Mouse (Mus musculus) liver, embryonic 11.5 days (tissue): ENCODE measurements around the gene Gls. TPM values are rescaled to one million over a fixed set of nuclear protein-coding genes. Genes with fewer than 3 reads are reported as not detected.

Experiments used
- ATAC-seq: fragments of 200-750 bp; cut with Nextera tagmentation; replicated peaks from 2 replicates; pipeline ENCODE4 v1.8.0; 2017; ENCODE audit warnings: moderate number of reproducible peaks, mild to moderate bottlenecking, moderate TSS enrichment, moderate library complexity; ENCODE audit not compliant: low FRiP score
- DNase-seq: peaks from one replicate; pipeline ENCODE4 v3.0.0-alpha.2; 2017; ENCODE audit warnings: low spot score
- H3K27ac ChIP-seq: fragments of 300-500 bp; sonication (generic); 2 replicates; pipeline ENCODE4 v1.5.1; 2014; ENCODE audit warnings: mild to moderate bottlenecking, low read depth, low read length, control low read depth
- H3K27me3 ChIP-seq: fragments of 300-500 bp; sonication (generic); replicated peaks from 2 replicates; pipeline ENCODE4 v1.6.1; 2014; ENCODE audit warnings: low read length, mixed read lengths; ENCODE audit not compliant: control insufficient read depth, insufficient read depth
- H3K36me3 ChIP-seq: fragments of 300-500 bp; sonication (generic); 2 replicates; pipeline ENCODE4 v1.6.1; 2014; ENCODE audit warnings: mild to moderate bottlenecking, low read length, moderate library complexity, mixed read lengths; ENCODE audit not compliant: control insufficient read depth, insufficient read depth
- H3K4me1 ChIP-seq: fragments of 300-500 bp; sonication (generic); replicated peaks from 2 replicates; pipeline ENCODE4 v1.6.1; 2014; ENCODE audit warnings: low read length, mixed read lengths; ENCODE audit not compliant: control insufficient read depth, insufficient read depth
- H3K4me2 ChIP-seq: fragments of 300-500 bp; sonication (generic); 2 replicates; pipeline ENCODE4 v1.6.1; 2014; ENCODE audit warnings: mild to moderate bottlenecking, control low read depth, moderate library complexity
- H3K4me3 ChIP-seq: fragments of 300-500 bp; sonication (generic); 2 replicates; pipeline ENCODE4 v1.5.1; 2014; ENCODE audit warnings: low read depth, low read length, control low read depth
- H3K9ac ChIP-seq: fragments of 300-500 bp; sonication (generic); 2 replicates; pipeline ENCODE4 v1.6.1; 2014; ENCODE audit warnings: low read depth, low read length, control low read depth
- H3K9me3 ChIP-seq: fragments of 300-500 bp; sonication (generic); 2 replicates; pipeline ENCODE4 v1.6.1; 2016; ENCODE audit warnings: low read length, inconsistent platforms, mixed read lengths; ENCODE audit not compliant: control insufficient read depth
- WGBS: fragments of 180-500 bp; shearing (Covaris S2); extraction: QIAGEN DNeasy Blood & Tissue Kit; methylation state at CpG from one replicate; pipeline ENCODE4 v1.1.7; 2014; 5-methylcytosine and 5-hydroxymethylcytosine counted together
- polyA plus RNA-seq: library from polyadenylated mRNA; unstranded; fragments of >200 nt; fragmentation: Nextera tagmentation; extraction: Ambion mirVana; gene quantifications from 2 replicates; pipeline ENCODE4 v1.2.1, GENCODE M21; 2014

Gene Gls
- polyA plus RNA-seq, 1 experiment from 2014 or later = 23.6 TPM

GRCm38 (mm10) chr1:52148178-52148577 lies 84.9 kb downstream of the Gls start:
- Histone ChIP-seq H3K27ac (no peak overlapping the region), H3K4me2 (no peak overlapping the region), H3K9ac (no peak overlapping the region), H3K9me3 (no peaks in the 10 kb centered on the region), H3K36me3 (no peaks in the 10 kb centered on the region; the same call in 1 of the 2 replicates), H3K4me1 (peaks cover 21% of the 10 kb centered on the region), H3K4me3 (no peak overlapping the region), H3K27me3 (no peaks in the 10 kb centered on the region)
- no peak for ATAC-seq
- WGBS = 69% methylated on average over 7 of the region's 7 CpGs
- DNase-seq = no peak

DNA sequence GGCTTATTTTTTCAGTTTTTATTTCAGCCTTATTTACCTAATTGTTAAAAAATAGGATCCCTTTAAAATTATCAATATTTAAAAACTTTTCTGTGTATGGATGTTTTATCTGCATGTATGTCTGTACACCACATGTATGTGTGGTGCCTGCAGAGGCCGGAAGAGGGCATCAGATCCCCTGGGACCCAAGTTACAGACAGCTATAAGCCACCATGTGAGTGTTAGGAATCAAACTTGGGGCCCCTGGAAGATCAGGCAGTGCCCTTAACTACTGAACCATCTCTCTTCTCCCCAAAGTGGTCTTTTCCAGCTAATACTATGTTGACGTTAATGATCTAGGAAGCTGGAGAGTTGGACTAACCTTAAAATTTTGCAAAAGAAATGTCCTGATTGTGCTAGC lies 85.6 kb downstream of the Gls start:
- Histone ChIP-seq H3K4me3 (no peak overlapping the region), H3K4me2 (no peak overlapping the region), H3K4me1 (peaks cover 21% of the 10 kb centered on the region), H3K9ac (no peak overlapping the region), H3K27ac (no peak overlapping the region), H3K27me3 (no peaks in the 10 kb centered on the region), H3K9me3 (no peaks in the 10 kb centered on the region), H3K36me3 (no peaks in the 10 kb centered on the region; the same call in 1 of the 2 replicates)
- no peak for ATAC-seq
- DNase-seq = no peak
- WGBS = 80% methylated on average over 2 of the region's 2 CpGs

DNA sequence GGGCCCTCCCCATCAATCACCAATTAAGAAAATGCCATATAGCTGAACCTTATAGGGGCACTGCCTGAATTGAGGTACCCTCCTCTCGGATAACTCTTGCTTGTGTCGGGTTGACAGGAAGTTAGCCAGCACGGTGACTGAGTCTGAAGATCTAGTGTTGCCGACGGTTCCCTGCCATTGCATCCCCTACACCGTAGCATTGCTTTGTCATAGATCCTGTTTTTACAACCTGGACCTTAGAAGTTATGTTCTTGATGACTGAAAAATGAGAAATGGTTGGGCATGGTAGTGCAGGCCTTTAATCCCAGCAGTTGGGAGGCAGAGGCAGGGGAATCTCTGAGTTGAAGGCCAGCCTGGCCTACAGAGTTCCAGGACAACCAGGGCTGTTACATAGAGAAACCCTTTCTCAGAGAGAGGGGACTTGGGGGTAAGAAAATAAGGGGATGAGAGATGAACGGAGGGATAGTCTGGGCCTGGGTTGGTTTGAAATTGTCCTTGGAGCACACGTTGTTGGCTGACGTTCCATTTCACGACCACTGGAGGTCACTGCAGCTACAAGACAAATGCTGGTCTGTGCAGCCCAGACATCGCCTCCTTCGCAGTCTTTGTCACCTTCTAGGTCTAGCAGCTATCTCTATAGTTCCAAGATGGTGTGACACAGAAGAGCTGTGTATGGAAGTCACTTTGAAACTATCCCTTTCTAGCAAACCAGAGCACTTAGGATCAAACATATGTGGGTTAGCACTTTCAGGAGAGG lies 86.6 kb downstream of the Gls start:
- H3K4me2 ChIP-seq = no peak overlapping the region
- H3K4me3 ChIP-seq = no peak overlapping the region
- no peaks in the 10 kb centered on the region for H3K27me3 ChIP-seq
- WGBS = 55% methylated on average over 12 of the region's 12 CpGs
- no peaks in the 10 kb centered on the region; the same call in 1 of the 2 replicates for H3K36me3 ChIP-seq
- H3K9me3 ChIP-seq = no peaks in the 10 kb centered on the region
- ATAC-seq (0 out of 2 replicates have a peak, but pooled peaks have one; percentile 15), DNase-seq (no peak)
- H3K27ac ChIP-seq = no peak overlapping the region
- peaks cover 21% of the 10 kb centered on the region for H3K4me1 ChIP-seq
- no peak overlapping the region for H3K9ac ChIP-seq

GRCm38 (mm10) chr1:52144907-52145306 lies 88.1 kb downstream of the Gls start:
- H3K27ac ChIP-seq = no peak overlapping the region
- peaks cover 8% of the 10 kb centered on the region for H3K4me1 ChIP-seq
- 81% methylated on average over 10 of the region's 10 CpGs for WGBS
- H3K36me3 ChIP-seq = no peaks in the 10 kb centered on the region; the same call in 1 of the 2 replicates
- no peak overlapping the region for H3K9ac ChIP-seq
- H3K27me3 ChIP-seq = no peaks in the 10 kb centered on the region
- no peak overlapping the region for H3K4me2 ChIP-seq
- no peak overlapping the region for H3K4me3 ChIP-seq
- ATAC-seq = no peak
- H3K9me3 ChIP-seq = no peaks in the 10 kb centered on the region
- DNase-seq = no peak

GRCm38 (mm10) chr1:52143596-52144156 lies 89.4 kb downstream of the Gls start:
- H3K36me3 ChIP-seq = no peaks in the 10 kb centered on the region; the same call in 1 of the 2 replicates
- no peaks in the 10 kb centered on the region for H3K27me3 ChIP-seq
- H3K9ac ChIP-seq = no peak overlapping the region
- no peak overlapping the region for H3K4me3 ChIP-seq
- 88% methylated on average over 7 of the region's 7 CpGs for WGBS
- H3K4me1 ChIP-seq = no peaks in the 10 kb centered on the region
- no peak overlapping the region for H3K27ac ChIP-seq
- ATAC-seq = no peak
- no peaks in the 10 kb centered on the region for H3K9me3 ChIP-seq
- no peak for DNase-seq
- no peak overlapping the region for H3K4me2 ChIP-seq

- Histone ChIP-seq H3K27me3 (no peaks in the 10 kb centered on the region), H3K4me3 (no peak overlapping the region), H3K9me3 (no peaks in the 10 kb centered on the region), H3K36me3 (no peaks in the 10 kb centered on the region; the same call in 1 of the 2 replicates), H3K9ac (no peak overlapping the region), H3K27ac (no peak overlapping the region), H3K4me1 (no peaks in the 10 kb centered on the region), H3K4me2 (no peak overlapping the region)
- DNase-seq (no peak), ATAC-seq (no peak)
- 70% methylated on average over 4 of the region's 4 CpGs for WGBS
Measured at GRCm38 (mm10) chr1:52143191-52143590, 89.8 kb downstream of the Gls start.

DNA sequence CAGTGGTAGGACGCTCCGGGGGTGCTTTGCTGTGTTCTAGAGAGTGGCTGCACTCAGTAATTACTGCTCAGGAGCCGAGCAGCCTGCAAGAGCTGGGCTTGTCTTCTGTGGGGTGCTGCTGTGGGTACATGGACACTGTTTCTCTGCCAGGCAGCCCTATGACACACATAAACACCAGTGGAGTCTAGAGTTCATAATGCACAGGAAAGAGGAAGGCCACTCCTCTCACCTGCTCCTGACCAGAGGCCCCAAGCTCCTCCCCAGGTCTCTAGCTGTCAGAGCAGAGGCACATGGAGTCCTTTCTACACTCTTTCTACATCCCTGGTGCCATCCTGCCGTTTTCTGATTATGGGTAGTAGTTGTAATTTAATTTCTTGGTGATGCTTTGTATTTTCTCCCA lies 90.9 kb downstream of the Gls start:
- no peak overlapping the region for H3K4me3 ChIP-seq
- no peak overlapping the region for H3K27ac ChIP-seq
- H3K4me1 ChIP-seq = 0 out of 2 replicates have a peak, but pooled peaks cover under 1% of the 10 kb centered on the region
- DNase-seq = no peak
- H3K27me3 ChIP-seq = no peaks in the 10 kb centered on the region
- H3K36me3 ChIP-seq = peaks cover 1% of the 10 kb centered on the region; the same call in 1 of the 2 replicates
- no peaks in the 10 kb centered on the region for H3K9me3 ChIP-seq
- H3K4me2 ChIP-seq = no peak overlapping the region
- ATAC-seq = no peak
- no peak overlapping the region for H3K9ac ChIP-seq
- WGBS = 78% methylated on average over 4 of the region's 4 CpGs

- Histone ChIP-seq H3K4me2 (no peak overlapping the region), H3K27ac (no peak overlapping the region), H3K9ac (no peak overlapping the region), H3K4me3 (no peak overlapping the region), H3K4me1 (0 out of 2 replicates have a peak, but pooled peaks cover 2% of the 10 kb centered on the region), H3K36me3 (peaks cover 4% of the 10 kb centered on the region; the same call in 1 of the 2 replicates), H3K27me3 (no peaks in the 10 kb centered on the region), H3K9me3 (no peaks in the 10 kb centered on the region)
- 41% methylated on average over 3 of the region's 3 CpGs for WGBS
- ATAC-seq (no peak), DNase-seq (no peak)
Measured at GRCm38 (mm10) chr1:52141482-52141881, 91.5 kb downstream of the Gls start.
